Mouse (Mus musculus): ENCODE results near the gene Slamf9. TPM values are rescaled to one million over a fixed set of nuclear protein-coding genes. Genes with fewer than 3 reads are reported as not detected.

The Slamf9 gene
- polyA plus RNA-seq, 1 experiment from 2014 or later, result 0.43 TPM

DNA sequence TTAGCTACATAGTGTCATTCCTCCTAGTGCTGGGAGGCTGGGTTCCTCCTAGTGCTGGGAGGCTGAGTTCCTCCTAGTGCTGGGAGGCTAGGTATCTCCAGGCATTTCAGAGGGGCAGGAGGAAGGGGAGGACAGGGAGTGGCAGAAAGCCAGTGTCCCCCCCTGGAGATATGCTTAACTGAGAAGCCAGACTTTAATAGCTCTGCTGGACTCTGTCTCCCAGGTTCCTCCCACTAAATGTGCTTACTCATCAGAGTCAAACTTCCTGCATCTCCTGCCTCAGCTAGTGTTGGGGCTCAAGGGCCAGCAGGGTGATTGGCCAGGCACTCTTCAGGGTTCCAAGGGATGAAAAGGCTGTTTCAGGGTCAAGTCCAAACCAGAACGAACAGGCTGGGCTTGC lies 40.2 kb downstream of the Slamf9 start:
- no peak for ATAC-seq (ENCODE audit: insufficient number of reproducible peaks, insufficient read depth, low FRiP score, low read depth)
- Histone ChIP-seq H3K4me2 (replicated peaks; ENCODE audit: low read depth, low read length) (no peak overlapping the region), H3K9me3 (ENCODE audit: control insufficient read depth, low read depth, low read length) (no peaks in the 10 kb centered on the region; the same call in 1 of the 2 replicates), H3K27ac (ENCODE audit: low read length) (no peak overlapping the region), H3K4me1 (ENCODE audit: control insufficient read depth, insufficient read depth, low read length) (peaks cover 23% of the 10 kb centered on the region), H3K4me3 (ENCODE audit: low read depth, low read length) (no peak overlapping the region), H3K27me3 (ENCODE audit: control insufficient read depth, insufficient read depth, low read length) (no peaks in the 10 kb centered on the region), H3K36me3 (ENCODE audit: control insufficient read depth, insufficient read depth, low read length) (no peaks in the 10 kb centered on the region), H3K9ac (replicated peaks; ENCODE audit: low read depth, low read length) (no peak overlapping the region)
- WGBS, result 76% methylated on average over 1 of the region's 1 CpGs

DNA sequence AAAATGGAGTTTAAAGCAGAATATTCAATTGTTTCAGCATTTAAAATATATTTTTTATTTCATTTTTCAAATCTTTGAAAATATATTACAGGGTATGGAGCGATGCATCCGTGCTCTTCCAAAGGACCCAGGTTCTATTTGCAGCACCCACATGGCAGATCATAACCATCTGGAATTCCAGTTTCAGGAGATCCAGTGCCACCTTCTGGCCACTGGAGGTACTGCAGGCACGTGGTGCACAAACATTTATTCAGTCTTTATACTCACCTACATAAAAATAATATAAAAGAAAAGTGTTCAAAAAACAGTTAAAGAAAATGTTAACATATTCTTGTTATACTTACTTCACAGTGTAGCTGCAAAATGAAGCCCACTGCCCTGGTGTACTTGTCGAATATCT lies 42.9 kb downstream of the Slamf9 start:
- H3K9ac ChIP-seq (replicated peaks; ENCODE audit: low read depth, low read length), result no peak overlapping the region
- ATAC-seq (ENCODE audit: insufficient number of reproducible peaks, insufficient read depth, low FRiP score, low read depth), result no peak
- 79% methylated on average over 4 of the region's 4 CpGs for WGBS

DNA sequence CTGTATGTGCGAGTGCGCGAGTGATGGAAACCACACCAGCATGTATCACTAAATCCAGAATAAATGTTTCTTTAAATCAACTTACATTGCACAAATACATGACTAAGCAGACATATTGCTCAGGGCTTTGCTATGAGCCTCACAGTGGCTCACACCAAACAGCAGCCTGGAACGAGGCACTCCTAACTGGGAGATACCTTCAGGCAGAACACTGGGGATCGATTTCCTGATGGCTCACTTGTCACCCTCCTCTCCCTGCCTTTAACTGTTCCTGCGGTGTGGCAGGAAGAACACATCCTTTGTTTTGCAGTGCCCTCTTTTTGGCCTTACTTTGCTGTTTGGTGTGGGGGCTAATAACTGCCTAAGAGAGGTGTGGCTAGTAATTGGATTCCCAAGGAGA lies 44.5 kb downstream of the Slamf9 start:
- H3K9ac ChIP-seq (replicated peaks; ENCODE audit: low read depth, low read length), result no peak overlapping the region
- no peaks in the 10 kb centered on the region for H3K27me3 ChIP-seq (ENCODE audit: control insufficient read depth, insufficient read depth, low read length)
- H3K4me1 ChIP-seq (ENCODE audit: control insufficient read depth, insufficient read depth, low read length), result peaks cover 16% of the 10 kb centered on the region
- no peak overlapping the region for H3K27ac ChIP-seq (ENCODE audit: low read length)
- WGBS, result 56% methylated on average over 6 of the region's 6 CpGs
- H3K4me3 ChIP-seq (ENCODE audit: low read depth, low read length), result no peak overlapping the region
- no peak overlapping the region for H3K4me2 ChIP-seq (replicated peaks; ENCODE audit: low read depth, low read length)
- no peaks in the 10 kb centered on the region; the same call in 1 of the 2 replicates for H3K9me3 ChIP-seq (ENCODE audit: control insufficient read depth, low read depth, low read length)
- no peaks in the 10 kb centered on the region for H3K36me3 ChIP-seq (ENCODE audit: control insufficient read depth, insufficient read depth, low read length)
- ATAC-seq (ENCODE audit: insufficient number of reproducible peaks, insufficient read depth, low FRiP score, low read depth), result no peak

More for the DNA sequence above, 42.9 kb downstream of the Slamf9 start:
- no peaks in the 10 kb centered on the region; the same call in 1 of the 2 replicates for H3K9me3 ChIP-seq (ENCODE audit: control insufficient read depth, low read depth, low read length)
- H3K4me3 ChIP-seq (ENCODE audit: low read depth, low read length), result no peak overlapping the region
- H3K4me1 ChIP-seq (ENCODE audit: control insufficient read depth, insufficient read depth, low read length), result peaks cover 22% of the 10 kb centered on the region
- H3K27ac ChIP-seq (ENCODE audit: low read length), result no peak overlapping the region
- H3K27me3 ChIP-seq (ENCODE audit: control insufficient read depth, insufficient read depth, low read length), result no peaks in the 10 kb centered on the region
- no peaks in the 10 kb centered on the region for H3K36me3 ChIP-seq (ENCODE audit: control insufficient read depth, insufficient read depth, low read length)
- no peak overlapping the region for H3K4me2 ChIP-seq (replicated peaks; ENCODE audit: low read depth, low read length)

DNA sequence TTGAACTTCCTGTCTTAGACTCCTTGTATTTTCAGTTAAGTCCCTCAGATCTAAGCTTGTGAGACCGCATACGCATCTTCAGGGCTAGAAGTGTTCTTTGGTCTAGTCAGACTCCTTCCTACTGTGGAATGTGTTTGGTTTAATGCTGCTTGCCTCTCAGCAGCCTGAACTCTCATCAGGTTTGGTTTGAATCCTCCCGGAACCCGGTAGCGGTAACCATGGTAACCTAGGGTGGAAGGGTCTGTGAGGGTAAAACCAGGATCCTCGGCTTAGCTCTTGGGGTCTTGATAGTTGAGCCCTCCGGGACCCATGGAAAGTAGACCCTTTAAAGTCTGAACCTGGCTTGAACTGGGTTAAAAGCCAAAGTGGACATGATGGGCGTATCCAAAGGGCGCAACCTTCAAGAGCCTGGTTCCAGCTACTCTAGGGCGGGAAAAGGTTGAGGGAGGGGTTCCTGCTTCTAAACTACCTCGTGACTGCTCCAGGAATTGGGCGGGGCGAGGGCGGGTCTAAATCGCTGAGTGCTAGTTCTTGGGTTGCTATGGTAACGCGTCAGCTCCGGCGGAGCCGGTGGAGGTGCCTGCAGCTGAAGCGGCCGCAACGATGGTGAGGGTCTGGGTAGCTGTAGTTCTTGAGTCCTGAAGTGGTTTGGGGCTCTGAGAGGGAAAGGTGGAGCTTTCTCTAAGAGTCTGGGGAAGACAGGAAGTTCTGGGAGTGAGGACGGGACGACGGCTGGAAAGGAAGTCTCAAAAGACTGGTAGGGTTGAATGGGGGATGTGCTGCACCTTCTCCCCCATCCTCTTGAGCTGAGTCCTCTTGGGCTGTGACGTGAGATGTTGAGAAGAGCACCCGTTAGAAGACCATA lies 45.6 kb downstream of the Slamf9 start, which contains the start of gene Cfap45:
Gene Cfap45, plus strand, starts transcription at position 226 of the 865 bp plus-strand sequence.
- peak within 1 kb of the TSS; percentile 29 for H3K4me3 ChIP-seq (ENCODE audit: low read depth, low read length)
- peak; percentile 84 for ATAC-seq (ENCODE audit: insufficient number of reproducible peaks, insufficient read depth, low FRiP score, low read depth)
- H3K36me3 ChIP-seq (ENCODE audit: control insufficient read depth, insufficient read depth, low read length), result no peaks in the 10 kb centered on the region
- H3K27me3 ChIP-seq (ENCODE audit: control insufficient read depth, insufficient read depth, low read length), result no peaks in the 10 kb centered on the region
- H3K4me1 ChIP-seq (ENCODE audit: control insufficient read depth, insufficient read depth, low read length), result peaks cover 19% of the 10 kb centered on the region
- peak within 1 kb of the TSS; percentile 62 for H3K4me2 ChIP-seq (replicated peaks; ENCODE audit: low read depth, low read length)
- no peak within 1 kb of the TSS; the same call in 1 of the 2 replicates for H3K27ac ChIP-seq (ENCODE audit: low read length)
- no peaks in the 10 kb centered on the region; the same call in 1 of the 2 replicates for H3K9me3 ChIP-seq (ENCODE audit: control insufficient read depth, low read depth, low read length)
- H3K9ac ChIP-seq (replicated peaks; ENCODE audit: low read depth, low read length), result no peak within 1 kb of the TSS; the same call in 1 of the 2 replicates
- 3% methylated on average over 28 of the region's 28 CpGs for whole genome bisulfite sequencing

DNA sequence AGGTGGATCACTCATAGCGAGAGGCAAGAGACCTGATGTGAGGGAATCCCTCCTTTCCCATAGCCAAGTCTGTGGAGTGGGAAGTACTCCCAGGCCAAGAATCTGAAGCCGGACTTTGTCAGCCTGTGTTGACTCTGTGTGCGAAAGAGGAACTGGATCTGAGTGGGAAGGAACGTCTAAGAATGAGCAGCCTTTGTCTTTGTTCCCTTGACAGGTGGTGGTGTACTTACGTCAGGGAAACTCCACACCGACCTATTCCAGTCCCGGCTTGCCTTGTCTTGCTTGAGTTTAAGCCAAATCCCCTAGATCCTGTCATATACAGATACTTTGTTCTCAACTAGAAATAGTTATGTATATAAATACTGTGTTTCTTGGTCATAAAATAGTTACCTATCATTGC lies 47.4 kb downstream of the Slamf9 start:
- 51% methylated on average over 7 of the region's 7 CpGs for WGBS
- no peak overlapping the region for H3K9ac ChIP-seq (replicated peaks; ENCODE audit: low read depth, low read length)
- no peaks in the 10 kb centered on the region for H3K27me3 ChIP-seq (ENCODE audit: control insufficient read depth, insufficient read depth, low read length)

DNA sequence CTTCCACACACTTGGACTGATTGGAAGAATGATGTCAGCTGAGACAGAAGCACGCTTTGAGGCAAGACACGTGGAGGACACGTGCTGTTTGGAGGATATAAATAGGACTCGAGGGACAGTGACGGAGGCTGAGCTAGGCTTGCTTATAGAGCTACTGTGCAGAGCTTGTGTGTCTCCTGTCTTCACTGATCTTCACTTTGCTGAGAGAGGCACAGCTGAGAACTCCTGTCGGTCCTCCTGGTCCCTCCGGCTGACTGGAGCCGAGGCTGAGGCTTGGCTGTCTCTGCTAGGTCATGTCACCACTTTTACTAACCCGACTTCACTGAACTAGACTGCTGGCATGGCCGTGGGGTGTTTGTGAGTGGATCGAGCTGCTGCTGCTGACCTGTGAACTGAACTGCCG lies 48.5 kb downstream of the Slamf9 start:
- Histone ChIP-seq H3K4me1 (ENCODE audit: control insufficient read depth, insufficient read depth, low read length) (peaks cover 19% of the 10 kb centered on the region), H3K27me3 (ENCODE audit: control insufficient read depth, insufficient read depth, low read length) (no peaks in the 10 kb centered on the region), H3K36me3 (ENCODE audit: control insufficient read depth, insufficient read depth, low read length) (no peaks in the 10 kb centered on the region), H3K4me3 (ENCODE audit: low read depth, low read length) (no peak overlapping the region), H3K27ac (ENCODE audit: low read length) (no peak overlapping the region), H3K9me3 (ENCODE audit: control insufficient read depth, low read depth, low read length) (no peaks in the 10 kb centered on the region), H3K9ac (replicated peaks; ENCODE audit: low read depth, low read length) (no peak overlapping the region), H3K4me2 (replicated peaks; ENCODE audit: low read depth, low read length) (no peak overlapping the region)
- ATAC-seq (ENCODE audit: insufficient number of reproducible peaks, insufficient read depth, low FRiP score, low read depth), result no peak
- 57% methylated on average over 12 of the region's 12 CpGs for WGBS

More for the DNA sequence above, 47.4 kb downstream of the Slamf9 start:
- Histone ChIP-seq H3K4me2 (replicated peaks; ENCODE audit: low read depth, low read length) (no peak overlapping the region), H3K36me3 (ENCODE audit: control insufficient read depth, insufficient read depth, low read length) (no peaks in the 10 kb centered on the region), H3K27ac (ENCODE audit: low read length) (no peak overlapping the region), H3K9me3 (ENCODE audit: control insufficient read depth, low read depth, low read length) (no peaks in the 10 kb centered on the region; the same call in 1 of the 2 replicates), H3K4me1 (ENCODE audit: control insufficient read depth, insufficient read depth, low read length) (peaks cover 19% of the 10 kb centered on the region), H3K4me3 (ENCODE audit: low read depth, low read length) (no peak overlapping the region)
- ATAC-seq (ENCODE audit: insufficient number of reproducible peaks, insufficient read depth, low FRiP score, low read depth), result 0 out of 2 replicates have a peak, but pooled peaks have one; percentile 10

DNA sequence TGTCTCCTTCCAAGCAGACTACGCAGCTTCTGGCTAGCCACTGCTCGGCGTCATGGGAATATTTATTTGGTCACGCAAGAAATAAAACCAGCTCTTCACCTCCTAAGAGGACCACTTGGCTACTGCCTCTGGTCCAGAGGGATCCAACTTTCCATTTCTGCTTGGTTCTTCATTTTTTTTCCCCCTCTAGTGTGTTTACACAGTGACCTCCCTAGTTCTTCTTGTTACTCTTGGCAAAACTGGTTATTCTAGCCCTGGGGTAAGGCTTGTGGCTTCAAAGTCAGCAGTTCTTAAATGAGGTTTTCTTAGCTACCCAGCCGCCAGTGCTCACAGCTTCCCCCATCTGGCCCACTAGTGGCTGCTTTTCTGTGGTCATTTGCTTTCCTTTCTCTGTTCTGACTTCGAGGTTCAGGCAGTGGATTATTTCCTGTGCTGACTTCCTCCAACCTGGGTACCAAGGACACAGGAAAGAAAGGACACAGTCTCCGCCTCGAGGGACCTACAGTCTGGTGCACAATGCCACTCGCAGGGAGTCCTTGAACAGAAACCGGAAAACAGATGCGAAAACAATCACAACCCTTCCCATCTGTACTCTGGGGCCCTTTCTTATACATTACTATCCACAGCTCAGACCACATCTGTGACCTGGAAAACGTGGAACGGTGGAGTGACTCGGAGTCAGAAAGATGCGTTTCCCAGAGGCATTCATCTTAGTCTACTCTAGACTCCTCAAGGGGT lies 50.0 kb downstream of the Slamf9 start:
- Histone ChIP-seq H3K27me3 (ENCODE audit: control insufficient read depth, insufficient read depth, low read length) (no peaks in the 10 kb centered on the region), H3K36me3 (ENCODE audit: control insufficient read depth, insufficient read depth, low read length) (no peaks in the 10 kb centered on the region), H3K4me2 (replicated peaks; ENCODE audit: low read depth, low read length) (no peak overlapping the region), H3K9ac (replicated peaks; ENCODE audit: low read depth, low read length) (no peak overlapping the region), H3K27ac (ENCODE audit: low read length) (peak overlapping the region; percentile 74), H3K4me1 (ENCODE audit: control insufficient read depth, insufficient read depth, low read length) (peaks cover 14% of the 10 kb centered on the region), H3K9me3 (ENCODE audit: control insufficient read depth, low read depth, low read length) (no peaks in the 10 kb centered on the region), H3K4me3 (ENCODE audit: low read depth, low read length) (no peak overlapping the region)
- WGBS, result 44% methylated on average over 15 of the region's 15 CpGs
- ATAC-seq (ENCODE audit: insufficient number of reproducible peaks, insufficient read depth, low FRiP score, low read depth), result peak; percentile 21; the same call in 1 of the 2 replicates

DNA sequence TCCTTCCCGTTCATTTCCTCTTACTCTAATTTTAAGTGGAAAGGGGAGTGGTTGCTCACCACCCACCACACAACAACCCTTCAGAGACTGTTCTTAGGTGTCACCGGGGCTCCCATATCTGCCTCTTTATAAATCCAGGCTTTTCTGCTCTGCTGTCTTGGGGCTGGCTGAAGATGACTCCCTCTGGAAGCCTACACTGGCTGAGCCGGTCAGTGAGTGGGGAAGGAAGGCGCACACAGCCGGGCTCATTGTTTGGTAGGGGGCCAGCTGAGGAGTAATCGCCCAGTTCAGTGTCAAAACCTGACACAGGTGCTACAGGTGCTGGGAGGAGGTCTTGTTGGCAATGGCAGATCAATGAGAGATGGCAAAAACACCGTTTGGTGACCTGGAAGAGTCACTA lies 50.8 kb downstream of the Slamf9 start:
- H3K4me1 ChIP-seq (ENCODE audit: control insufficient read depth, insufficient read depth, low read length), result peaks cover 15% of the 10 kb centered on the region
- no peak for ATAC-seq (ENCODE audit: insufficient number of reproducible peaks, insufficient read depth, low FRiP score, low read depth)
- H3K27ac ChIP-seq (ENCODE audit: low read length), result no peak overlapping the region; the same call in 1 of the 2 replicates
- WGBS, result 60% methylated on average over 7 of the region's 7 CpGs
- no peak overlapping the region for H3K9ac ChIP-seq (replicated peaks; ENCODE audit: low read depth, low read length)
- no peaks in the 10 kb centered on the region for H3K9me3 ChIP-seq (ENCODE audit: control insufficient read depth, low read depth, low read length)
- H3K4me3 ChIP-seq (ENCODE audit: low read depth, low read length), result no peak overlapping the region
- no peaks in the 10 kb centered on the region for H3K27me3 ChIP-seq (ENCODE audit: control insufficient read depth, insufficient read depth, low read length)
- no peak overlapping the region for H3K4me2 ChIP-seq (replicated peaks; ENCODE audit: low read depth, low read length)
- H3K36me3 ChIP-seq (ENCODE audit: control insufficient read depth, insufficient read depth, low read length), result no peaks in the 10 kb centered on the region

All from stomach, embryonic 14.5 days (tissue).